Mouse (Mus musculus): ENCODE measurements around the gene Rasal2. TPM values are rescaled to one million over a fixed set of nuclear protein-coding genes. Genes with fewer than 3 reads are reported as not detected.

Gene Rasal2
- polyA plus RNA-seq, 1 experiment, result 4.1 TPM

DNA sequence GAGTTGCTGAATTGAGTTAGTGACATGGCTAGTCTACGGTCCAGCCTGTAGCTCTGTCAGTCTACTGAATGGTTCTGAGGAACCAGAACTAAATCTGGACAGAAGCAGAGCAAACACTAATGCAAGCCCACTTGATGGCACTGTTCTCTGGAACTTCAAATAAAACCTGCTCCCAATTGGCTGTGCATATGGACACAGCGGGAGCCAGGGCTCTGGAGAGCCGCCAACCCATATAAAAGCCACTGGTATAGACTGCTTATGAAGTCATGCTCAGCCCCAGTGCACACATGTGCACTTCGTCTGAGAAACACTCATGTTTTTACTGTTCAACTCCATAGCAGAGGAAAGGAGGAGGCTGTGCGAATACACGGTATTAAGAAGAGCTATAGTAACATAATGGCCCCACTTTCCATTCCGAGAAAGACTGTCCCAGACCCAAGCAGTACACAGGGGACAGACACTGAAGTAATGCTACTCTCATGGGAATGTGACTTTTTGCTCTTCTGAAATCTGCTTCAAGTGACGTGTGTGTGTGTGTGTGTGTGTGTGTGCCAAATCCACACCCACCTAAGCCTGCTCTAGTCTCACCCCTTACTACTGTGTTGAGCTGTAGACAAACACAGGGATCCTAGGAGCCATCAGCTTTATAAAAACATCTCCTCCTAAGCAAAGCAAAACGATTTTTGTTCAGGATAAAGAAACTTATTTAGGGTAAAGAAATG lies 275.1 kb downstream of the Rasal2 start:
- Histone ChIP-seq H3ac (ENCODE audit: control insufficient read depth, insufficient read length) (no peak overlapping the region), H3K27me3 (ENCODE audit: control insufficient read depth, insufficient read depth, insufficient read length) (no peaks in the 10 kb centered on the region)
- TF ChIP-seq MYOG (IDR thresholded peaks at IDR 0.05; ENCODE audit: control insufficient read depth in 1 of 3, insufficient read depth in 1 of 3, insufficient read length in 2 of 3, low read depth in 2 of 3) (no peak), TCF12 (IDR thresholded peaks at IDR 0.05; ENCODE audit: insufficient read depth, poor library complexity, severe bottlenecking) (no peak), SRF (IDR thresholded peaks at IDR 0.05; ENCODE audit: control insufficient read depth, insufficient read length, low read depth) (no peak), REST (IDR thresholded peaks at IDR 0.05; ENCODE audit: insufficient read depth, insufficient read length) (no peak), POLR2AphosphoS2 (IDR thresholded peaks at IDR 0.05; ENCODE audit: insufficient read length, low read depth) (no peak), MYOD1 (IDR thresholded peaks at IDR 0.05; ENCODE audit: control insufficient read depth in 1 of 3, insufficient read length in 2 of 3, low read depth in 2 of 3) (no peak)

DNA sequence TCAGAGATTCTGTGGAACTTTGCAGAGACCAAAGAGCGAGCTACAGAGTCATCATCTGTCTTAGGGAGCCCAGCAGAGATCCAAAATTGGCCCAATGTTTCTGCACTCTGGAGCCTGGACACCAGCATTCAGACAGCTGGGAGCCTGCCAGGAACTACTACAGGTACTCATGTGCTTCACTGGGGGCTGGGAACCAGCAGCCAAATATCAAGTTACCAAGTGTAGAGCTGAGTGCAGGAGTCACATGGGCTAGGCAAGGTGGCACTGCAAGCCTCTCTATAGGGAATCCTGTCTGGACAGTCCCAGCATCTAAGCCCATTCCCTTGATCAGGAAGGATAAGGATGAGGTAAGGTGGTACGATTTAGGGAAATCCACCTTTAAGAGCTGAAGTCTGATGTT lies 284.2 kb downstream of the Rasal2 start:
- Histone ChIP-seq H3K27me3 (ENCODE audit: control insufficient read depth, insufficient read depth, insufficient read length) (no peaks in the 10 kb centered on the region), H3K36me3 (ENCODE audit: control insufficient read depth, insufficient read depth) (peaks cover 6% of the 10 kb centered on the region), H3ac (ENCODE audit: control insufficient read depth, insufficient read length) (no peak overlapping the region), H3K4me3 (no peak overlapping the region), H3K79me2 (ENCODE audit: control insufficient read depth, insufficient read depth) (no peaks in the 10 kb centered on the region), H3K4me2 (ENCODE audit: low read depth) (no peak overlapping the region)
- TF ChIP-seq USF1 (IDR thresholded peaks at IDR 0.05; ENCODE audit: low read depth), result no peak
- TF ChIP-seq MYOD1 (IDR thresholded peaks at IDR 0.05; ENCODE audit: control insufficient read depth in 1 of 3, insufficient read length in 2 of 3, low read depth in 2 of 3), result no peak

More for the DNA sequence above, 275.1 kb downstream of the Rasal2 start:
- Histone ChIP-seq H3K4me3 (no peak overlapping the region), H3K79me2 (ENCODE audit: control insufficient read depth, insufficient read depth) (no peaks in the 10 kb centered on the region), H3K4me2 (ENCODE audit: low read depth) (no peak overlapping the region), H3K36me3 (ENCODE audit: control insufficient read depth, insufficient read depth) (no peaks in the 10 kb centered on the region)

GRCm38 (mm10) chr1:157123836-157124235 lies 288.6 kb downstream of the Rasal2 start:
- Histone ChIP-seq H3K4me2 (ENCODE audit: low read depth) (no peak overlapping the region), H3K4me3 (no peak overlapping the region), H3K27me3 (ENCODE audit: control insufficient read depth, insufficient read depth, insufficient read length) (no peaks in the 10 kb centered on the region), H3K36me3 (ENCODE audit: control insufficient read depth, insufficient read depth) (no peaks in the 10 kb centered on the region), H3K79me2 (ENCODE audit: control insufficient read depth, insufficient read depth) (no peaks in the 10 kb centered on the region), H3ac (ENCODE audit: control insufficient read depth, insufficient read length) (no peak overlapping the region)
- TF ChIP-seq MYOG (IDR thresholded peaks at IDR 0.05; ENCODE audit: control insufficient read depth in 1 of 3, insufficient read depth in 1 of 3, insufficient read length in 2 of 3, low read depth in 2 of 3), result no peak
- TF ChIP-seq POLR2A (IDR thresholded peaks at IDR 0.05; ENCODE audit: insufficient read length, low read depth), result no peak
- no peak for TF ChIP-seq TCF3 (IDR thresholded peaks at IDR 0.05; ENCODE audit: insufficient read length, low read depth)
- TF ChIP-seq E2F4 (IDR thresholded peaks at IDR 0.05; ENCODE audit: insufficient read depth), result no peak
- no peak for TF ChIP-seq POLR2AphosphoS2 (IDR thresholded peaks at IDR 0.05; ENCODE audit: insufficient read length, low read depth)
- TF ChIP-seq MYOD1 (IDR thresholded peaks at IDR 0.05; ENCODE audit: control insufficient read depth in 1 of 3, insufficient read length in 2 of 3, low read depth in 2 of 3), result no peak
- no peak for TF ChIP-seq TCF12 (IDR thresholded peaks at IDR 0.05; ENCODE audit: insufficient read depth, poor library complexity, severe bottlenecking)
- no peak for TF ChIP-seq SRF (IDR thresholded peaks at IDR 0.05; ENCODE audit: control insufficient read depth, insufficient read length, low read depth)
- TF ChIP-seq USF1 (IDR thresholded peaks at IDR 0.05; ENCODE audit: low read depth), result no peak
- TF ChIP-seq MAX (IDR thresholded peaks at IDR 0.05; ENCODE audit: low read depth), result no peak
- no peak for TF ChIP-seq REST (IDR thresholded peaks at IDR 0.05; ENCODE audit: insufficient read depth, insufficient read length)
- TF ChIP-seq CEBPB (IDR thresholded peaks at IDR 0.05; ENCODE audit: insufficient read depth, poor library complexity, severe bottlenecking), result no peak

DNA sequence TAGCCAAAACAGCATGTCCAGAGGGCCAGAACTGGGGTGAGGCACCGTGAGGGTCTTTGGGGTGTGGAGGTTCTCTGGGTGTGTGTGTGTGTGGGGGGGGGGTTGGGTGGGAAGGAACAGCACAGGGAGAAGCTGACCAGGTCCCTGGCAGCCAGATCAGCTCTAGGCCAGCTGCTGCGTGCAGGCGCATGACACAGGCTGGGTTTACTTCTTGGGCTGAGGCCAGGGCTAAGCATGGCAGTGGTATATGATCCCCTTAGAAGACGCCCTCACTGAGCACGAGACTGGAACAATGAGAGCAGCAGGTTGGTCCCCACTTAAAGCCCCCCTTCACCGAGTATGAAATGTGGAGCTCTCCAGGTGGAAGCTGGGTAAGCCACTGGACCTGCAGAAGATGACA lies 293.2 kb downstream of the Rasal2 start:
- no peak overlapping the region for H3K4me3 ChIP-seq
- no peak for TF ChIP-seq REST (IDR thresholded peaks at IDR 0.05; ENCODE audit: insufficient read depth, insufficient read length)
- TF ChIP-seq USF1 (IDR thresholded peaks at IDR 0.05; ENCODE audit: low read depth), result no peak
- TF ChIP-seq POLR2AphosphoS2 (IDR thresholded peaks at IDR 0.05; ENCODE audit: insufficient read length, low read depth), result no peak
- TF ChIP-seq E2F4 (IDR thresholded peaks at IDR 0.05; ENCODE audit: insufficient read depth), result no peak
- peak in 2 of 3 experiments; percentile 33 to 42 for TF ChIP-seq MYOD1 (IDR thresholded peaks at IDR 0.05; ENCODE audit: control insufficient read depth in 1 of 3, insufficient read length in 2 of 3, low read depth in 2 of 3)
- TF ChIP-seq TCF3 (IDR thresholded peaks at IDR 0.05; ENCODE audit: insufficient read length, low read depth), result no peak
- no peak for TF ChIP-seq TCF12 (IDR thresholded peaks at IDR 0.05; ENCODE audit: insufficient read depth, poor library complexity, severe bottlenecking)
- TF ChIP-seq POLR2A (IDR thresholded peaks at IDR 0.05; ENCODE audit: insufficient read length, low read depth), result no peak
- no peak for TF ChIP-seq SRF (IDR thresholded peaks at IDR 0.05; ENCODE audit: control insufficient read depth, insufficient read length, low read depth)
- peak in 2 of 3 experiments; percentile 56 to 67 for TF ChIP-seq MYOG (IDR thresholded peaks at IDR 0.05; ENCODE audit: control insufficient read depth in 1 of 3, insufficient read depth in 1 of 3, insufficient read length in 2 of 3, low read depth in 2 of 3)

DNA sequence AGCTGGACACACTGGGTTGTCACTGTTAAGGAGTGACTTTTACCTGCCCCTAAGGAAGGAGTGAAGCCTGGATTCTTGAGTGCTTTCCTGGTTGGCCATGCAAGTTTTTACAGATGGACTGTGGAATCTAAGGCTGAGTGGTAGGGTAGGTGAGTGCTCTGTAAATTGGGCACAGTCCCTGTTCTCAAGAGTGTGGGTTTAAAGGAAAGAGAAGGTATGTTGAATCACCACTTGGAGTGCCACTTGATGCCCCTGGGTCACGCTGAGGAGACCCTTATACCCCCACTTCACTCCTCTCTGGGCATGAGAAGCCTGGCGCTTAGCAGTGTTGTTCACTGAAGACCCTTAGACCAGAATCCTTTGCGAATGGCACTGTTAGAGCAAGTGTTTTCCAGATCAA lies 295.0 kb downstream of the Rasal2 start:
- Histone ChIP-seq H3K27me3 (ENCODE audit: control insufficient read depth, insufficient read depth, insufficient read length) (no peaks in the 10 kb centered on the region), H3K4me3 (no peak overlapping the region), H3K36me3 (ENCODE audit: control insufficient read depth, insufficient read depth) (no peaks in the 10 kb centered on the region), H3K79me2 (ENCODE audit: control insufficient read depth, insufficient read depth) (no peaks in the 10 kb centered on the region), H3K4me2 (ENCODE audit: low read depth) (no peak overlapping the region), H3ac (ENCODE audit: control insufficient read depth, insufficient read length) (no peak overlapping the region)
- TF ChIP-seq TCF3 (IDR thresholded peaks at IDR 0.05; ENCODE audit: insufficient read length, low read depth) (no peak), CEBPB (IDR thresholded peaks at IDR 0.05; ENCODE audit: insufficient read depth, poor library complexity, severe bottlenecking) (no peak), MYOG (IDR thresholded peaks at IDR 0.05; ENCODE audit: control insufficient read depth in 1 of 3, insufficient read depth in 1 of 3, insufficient read length in 2 of 3, low read depth in 2 of 3) (no peak), USF1 (IDR thresholded peaks at IDR 0.05; ENCODE audit: low read depth) (no peak)

More for the DNA sequence above, 293.2 kb downstream of the Rasal2 start:
- Histone ChIP-seq H3ac (ENCODE audit: control insufficient read depth, insufficient read length) (no peak overlapping the region), H3K36me3 (ENCODE audit: control insufficient read depth, insufficient read depth) (no peaks in the 10 kb centered on the region), H3K27me3 (ENCODE audit: control insufficient read depth, insufficient read depth, insufficient read length) (no peaks in the 10 kb centered on the region), H3K79me2 (ENCODE audit: control insufficient read depth, insufficient read depth) (no peaks in the 10 kb centered on the region), H3K4me2 (ENCODE audit: low read depth) (no peak overlapping the region)

Measured in myocyte (in vitro differentiated cells).